Mouse (Mus musculus) cerebellum, adult 2 months (tissue): ENCODE data around the gene Ruvbl2. TPM values are rescaled to one million over a fixed set of nuclear protein-coding genes. Genes with fewer than 3 reads are reported as not detected.
A peak's percentile ranks its signal among the peaks of the same experiment; 100 is the strongest.
"Not testable (repeated sequence)": the region's sequence is repeated elsewhere in the genome, so short reads cannot be mapped to it uniquely, and the experiment has no call there.

Experiments
- DNase-seq, 2 experiments: peaks; one replicate each; pipeline ENCODE4 v3.0.0; 2021
- H3K27ac ChIP-seq: fragments of 200-500 bp; 2 replicates; pipeline ENCODE4 v1.5.1; 2012; ENCODE audit warnings: low read length, control low read depth, inconsistent platforms; ENCODE audit not compliant: insufficient read depth
- H3K27me3 ChIP-seq: fragments of 200-500 bp; 2 replicates; pipeline ENCODE4 v1.6.1; 2012; ENCODE audit warnings: inconsistent platforms, mild to moderate bottlenecking, low read length, moderate library complexity; ENCODE audit not compliant: control insufficient read depth, insufficient read depth
- H3K4me1 ChIP-seq: fragments of 200-500 bp; 2 replicates; pipeline ENCODE4 v1.6.1; 2011; ENCODE audit warnings: low read length; ENCODE audit not compliant: control insufficient read depth, insufficient read depth
- H3K4me3 ChIP-seq: fragments of 200-500 bp; replicated peaks from 2 replicates; pipeline ENCODE3; 2011; ENCODE audit warnings: mild to moderate bottlenecking, low read depth, low read length, control low read depth; ENCODE audit not compliant: insufficient read depth
- CTCF ChIP-seq: fragments of 200-500 bp; IDR thresholded peaks from 2 replicates; pipeline ENCODE4 v1.5.1; 2011; ENCODE audit warnings: low read depth, mild to moderate bottlenecking, control low read depth, low read length, moderate library complexity, borderline replicate concordance; ENCODE audit not compliant: insufficient read depth
- POLR2A ChIP-seq: fragments of 200-500 bp; IDR thresholded peaks from 2 replicates; pipeline ENCODE4 v1.6.1; 2011; ENCODE audit warnings: low read length, control low read depth, borderline replicate concordance; ENCODE audit not compliant: insufficient read depth
- WGBS: fragments of 180-500 bp; shearing (Covaris S2); methylation state at CpG from one replicate; pipeline ENCODE4 v1.1.7; 2018; 5-methylcytosine and 5-hydroxymethylcytosine counted together
- polyA plus RNA-seq: library from polyadenylated mRNA; depleted of rRNA; stranded (reverse); fragments of >200 nt; gene quantifications from 2 replicates; pipeline ENCODE4 v1.2.3, GENCODE M21; 2012

The Ruvbl2 gene
- polyA plus RNA-seq, 1 experiment: 56.8 TPM

DNA sequence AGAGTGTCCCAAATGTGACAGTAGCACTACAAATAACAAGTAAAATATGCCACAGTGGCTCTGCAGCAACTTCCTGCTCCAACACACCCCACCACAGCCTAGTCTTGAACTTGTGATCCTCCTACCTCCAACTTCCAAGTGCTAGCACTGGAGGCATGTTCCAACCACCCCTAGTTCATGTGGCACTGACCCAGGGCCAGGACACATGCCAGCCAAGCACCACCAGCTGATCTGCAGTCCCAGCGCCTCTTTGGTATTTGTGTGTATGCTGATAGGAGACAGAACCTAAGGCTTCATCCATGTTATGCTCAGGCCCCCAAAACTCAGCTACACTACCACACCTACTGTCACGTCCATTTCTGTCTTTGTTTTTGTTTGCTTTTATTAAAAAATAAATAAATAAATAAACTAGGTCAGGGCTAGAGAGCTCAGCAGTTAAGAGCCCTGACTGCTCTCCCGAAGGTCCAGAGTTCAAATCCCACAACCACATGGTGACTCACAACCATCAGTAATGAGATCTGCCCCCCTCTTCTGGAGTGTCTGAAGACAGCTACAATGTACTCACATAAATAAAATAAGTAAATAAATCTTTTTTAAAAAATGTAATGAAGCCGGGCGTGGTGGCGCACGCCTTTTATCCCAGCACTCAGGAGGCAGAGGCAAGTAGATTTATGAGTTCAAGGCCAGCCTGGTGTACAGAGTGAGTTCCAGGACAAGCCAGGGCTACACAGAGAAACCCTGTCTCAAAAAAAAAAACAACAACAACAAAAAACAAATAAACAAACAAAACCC lies 26.3 kb upstream of the Ruvbl2 start:
- no peaks in the 10 kb centered on the region for H3K27me3 ChIP-seq
- WGBS: 86% methylated on average over 7 of the region's 7 CpGs
- no peak overlapping the region for H3K27ac ChIP-seq
- H3K4me1 ChIP-seq: peaks cover 4% of the 10 kb centered on the region; the same call in 1 of the 2 replicates
- H3K4me3 ChIP-seq: no peak overlapping the region
- TF ChIP-seq CTCF (no peak), POLR2A (no peak)
- DNase-seq: peak in 1 of 2 experiments; percentile 40

DNA sequence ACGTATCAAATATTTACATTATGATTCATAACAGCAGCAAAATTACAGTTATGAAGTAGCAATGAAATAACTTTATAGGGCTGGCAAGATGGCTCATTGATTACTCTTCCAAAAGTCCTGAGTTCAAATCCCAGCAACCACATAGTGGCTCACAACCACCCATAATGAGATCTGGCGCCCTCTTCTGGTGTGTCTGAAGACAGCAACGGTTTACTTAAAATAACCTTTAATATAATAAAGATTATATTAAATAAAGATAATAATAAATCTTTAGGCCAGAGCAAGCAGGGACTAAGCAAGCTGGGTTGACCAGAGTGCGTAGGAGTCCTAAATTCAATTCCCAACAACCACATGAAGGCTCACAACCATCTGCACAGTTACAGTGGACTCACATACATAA lies 25.0 kb upstream of the Ruvbl2 start:
- DNase-seq, H3K4me1 ChIP-seq: not testable (repeated sequence)
- WGBS: 76% methylated on average over 4 of the region's 4 CpGs

DNA sequence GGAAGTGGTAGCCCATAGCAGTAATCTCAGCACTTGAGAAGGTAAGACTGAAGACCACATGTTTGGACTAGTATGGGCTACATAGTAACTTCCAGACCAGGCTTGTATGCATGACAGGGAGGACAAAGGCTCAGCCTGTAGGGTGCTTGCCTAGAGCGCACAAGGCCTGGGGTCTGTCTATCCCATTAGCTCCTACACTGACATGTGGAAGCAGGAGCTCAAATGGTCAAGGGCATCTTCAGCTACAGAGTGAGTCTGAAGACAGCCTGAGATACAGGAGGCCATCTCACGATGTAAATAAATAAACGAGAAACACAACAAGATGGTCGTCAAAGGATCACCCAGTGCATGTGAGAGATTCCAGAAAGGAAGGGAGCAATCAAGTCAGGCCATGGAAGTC lies 24.4 kb upstream of the Ruvbl2 start:
- Histone ChIP-seq H3K27ac (no peak overlapping the region), H3K27me3 (no peaks in the 10 kb centered on the region), H3K4me3 (no peak overlapping the region), H3K4me1 (peaks cover 7% of the 10 kb centered on the region)
- no peak for DNase-seq
- WGBS: 83% methylated on average over 4 of the region's 4 CpGs
- no peak for TF ChIP-seq CTCF
- TF ChIP-seq POLR2A: no peak

More for the DNA sequence above, 25.0 kb upstream of the Ruvbl2 start:
- H3K27me3 ChIP-seq, H3K4me3 ChIP-seq, H3K27ac ChIP-seq: not testable (repeated sequence)

DNA sequence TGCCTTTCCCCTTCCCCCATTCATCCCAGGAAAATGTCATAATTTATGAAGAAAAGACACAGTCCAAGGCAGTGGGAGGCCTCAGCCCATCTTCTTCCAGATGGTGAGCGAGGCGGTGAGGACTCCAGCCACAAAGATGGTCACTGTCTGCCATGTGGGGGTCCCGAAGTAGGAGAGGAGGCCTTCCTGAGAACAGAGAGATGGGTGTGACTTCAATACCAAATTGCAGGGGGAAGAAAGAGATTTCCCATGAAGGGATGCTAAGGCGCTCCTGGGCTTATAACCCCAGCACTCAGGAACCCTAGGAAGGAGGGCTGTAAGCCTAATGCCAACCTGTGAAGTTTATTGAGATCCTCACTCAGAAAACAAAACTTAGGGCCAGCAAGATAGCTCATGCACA lies 23.9 kb upstream of the Ruvbl2 start:
- no peak for DNase-seq
- no peak overlapping the region for H3K4me3 ChIP-seq
- no peaks in the 10 kb centered on the region for H3K27me3 ChIP-seq
- H3K4me1 ChIP-seq: peaks cover 11% of the 10 kb centered on the region
- no peak overlapping the region for H3K27ac ChIP-seq
- 66% methylated on average over 4 of the region's 4 CpGs for WGBS
- TF ChIP-seq CTCF: no peak
- no peak for TF ChIP-seq POLR2A

DNA sequence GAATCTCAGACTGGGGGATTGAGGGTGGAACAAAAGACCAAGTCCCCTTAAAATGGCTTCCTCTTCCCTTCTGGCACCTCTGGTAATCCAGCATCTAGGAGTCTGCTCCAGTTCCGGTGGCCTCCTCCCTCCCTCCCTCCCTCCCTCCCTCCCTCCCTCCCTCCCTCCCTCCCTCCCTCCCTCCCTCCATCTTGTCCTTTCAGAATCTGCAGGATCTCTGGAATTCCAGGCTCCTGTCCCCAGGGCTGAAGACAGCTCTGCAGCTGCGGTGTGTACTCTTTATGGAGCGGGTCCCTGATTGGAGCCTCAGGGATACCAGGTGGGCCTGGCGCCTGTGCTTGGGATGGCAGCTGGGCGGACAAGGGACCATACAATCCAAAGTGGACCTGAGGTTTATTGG lies 23.4 kb upstream of the Ruvbl2 start:
- TF ChIP-seq CTCF (no peak), POLR2A (0 out of 2 replicates have a peak, but pooled peaks have one; percentile 10)

DNA sequence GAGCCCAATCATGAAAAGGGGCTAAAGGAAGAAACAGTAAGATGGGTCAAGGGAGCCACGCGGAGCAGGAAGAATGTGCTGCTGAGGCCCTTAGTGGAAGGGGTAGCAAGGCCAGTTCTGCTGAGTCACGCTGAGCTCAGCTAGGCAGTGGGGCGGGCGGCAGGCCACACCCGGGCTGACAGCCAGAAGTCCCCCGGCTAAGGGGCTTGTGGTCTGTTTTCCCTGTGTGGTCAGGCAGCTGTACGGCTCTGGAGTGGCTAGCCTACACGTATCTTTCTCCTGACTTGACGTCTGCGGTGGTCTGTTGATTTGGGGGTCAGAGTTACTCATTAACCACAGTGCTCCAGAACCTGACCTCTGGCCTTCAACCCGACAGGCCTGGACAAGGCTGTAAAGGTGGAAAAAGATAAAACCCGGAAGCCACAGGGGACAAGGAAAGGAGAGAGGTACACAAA lies 23.0 kb upstream of the Ruvbl2 start:
- H3K4me1 ChIP-seq: peaks cover 11% of the 10 kb centered on the region
- no peaks in the 10 kb centered on the region for H3K27me3 ChIP-seq
- no peak overlapping the region for H3K4me3 ChIP-seq
- no peak for TF ChIP-seq POLR2A
- TF ChIP-seq CTCF: no peak
- peak overlapping the region; percentile 89 for H3K27ac ChIP-seq
- WGBS: 26% methylated on average over 13 of the region's 13 CpGs
- DNase-seq: peak; percentile 47 to 48

More for the DNA sequence above, 23.4 kb upstream of the Ruvbl2 start:
- DNase-seq: no peak
- peaks cover 11% of the 10 kb centered on the region for H3K4me1 ChIP-seq
- no peak overlapping the region for H3K4me3 ChIP-seq
- peak overlapping the region; percentile 89; the same call in 1 of the 2 replicates for H3K27ac ChIP-seq
- H3K27me3 ChIP-seq: no peaks in the 10 kb centered on the region
- WGBS: 61% methylated on average over 5 of the region's 5 CpGs

DNA sequence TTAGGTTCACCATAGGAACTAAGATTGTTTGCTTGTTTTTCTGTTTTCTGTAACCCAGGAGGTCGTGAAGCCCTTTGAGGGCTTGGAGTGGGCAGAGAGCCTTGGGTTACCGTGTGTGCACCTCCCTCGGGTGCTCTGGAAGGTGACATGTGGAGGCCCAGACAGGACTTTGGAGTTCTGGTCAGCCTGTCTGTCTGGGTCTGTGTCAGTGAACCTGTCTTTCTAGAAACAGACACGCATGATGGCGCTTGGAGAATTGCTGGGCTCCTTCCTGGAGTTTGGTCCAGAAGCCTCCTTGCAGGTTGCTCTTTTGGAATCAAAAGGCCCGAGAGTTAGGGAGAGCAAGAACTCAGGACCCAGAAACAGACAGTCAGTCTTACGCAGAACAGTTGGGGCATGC lies 22.5 kb upstream of the Ruvbl2 start:
- DNase-seq: no peak
- H3K27ac ChIP-seq: peak overlapping the region; percentile 89
- peak overlapping the region; percentile 27 for H3K4me3 ChIP-seq
- peaks cover 11% of the 10 kb centered on the region for H3K4me1 ChIP-seq
- WGBS: 58% methylated on average over 7 of the region's 7 CpGs
- TF ChIP-seq CTCF: no peak
- no peak for TF ChIP-seq POLR2A
- no peaks in the 10 kb centered on the region for H3K27me3 ChIP-seq

DNA sequence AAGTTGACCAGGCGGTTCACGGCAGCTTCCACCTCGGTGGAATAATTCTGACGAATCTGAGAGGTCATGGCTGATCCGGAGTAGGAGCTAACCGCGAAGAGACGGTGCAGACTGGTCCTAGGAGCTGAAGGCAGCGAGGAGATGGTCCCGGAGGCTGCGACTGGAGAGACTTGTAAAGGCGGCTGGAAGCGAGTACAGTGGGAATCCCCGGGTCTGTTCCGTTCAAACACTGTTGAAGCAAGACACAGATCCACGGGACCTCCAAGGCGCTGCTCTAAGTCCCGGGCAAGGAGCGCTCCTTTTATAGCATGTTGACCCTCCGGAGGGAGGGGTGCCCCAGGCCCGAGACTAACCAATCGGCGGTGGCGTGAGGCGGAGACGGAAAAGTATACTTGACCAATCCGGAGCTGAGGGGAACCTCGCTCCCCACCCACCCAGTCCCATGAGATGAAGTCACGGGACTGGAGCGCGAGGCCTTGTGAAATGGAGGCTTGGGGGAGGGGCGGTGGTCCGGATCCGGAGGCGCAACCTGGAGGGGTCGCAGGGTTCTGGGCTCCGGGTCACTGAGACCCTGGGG lies 21.8 kb upstream of the Ruvbl2 start, which contains the start of gene Ftl1:
Ftl1 (minus strand) TSS at position 321 of the 577 bp plus-strand sequence.
- TF ChIP-seq POLR2A: peak; percentile 94; the same call in 1 of the 2 replicates
- peak within 1 kb of the TSS; percentile 96 for H3K4me3 ChIP-seq
- H3K27me3 ChIP-seq: not testable (repeated sequence)
- under 1% methylated on average over 37 of the region's 37 CpGs for WGBS
- H3K27ac ChIP-seq: peak within 1 kb of the TSS; percentile 89
- peaks cover 11% of the 10 kb centered on the region for H3K4me1 ChIP-seq
- peak; percentile 95 to 99 for DNase-seq
